Mouse (Mus musculus) ES-Bruce4 (cell line): Measurements from ENCODE around the gene Tmem132d. TPM values are rescaled to one million over a fixed set of nuclear protein-coding genes. Genes with fewer than 3 reads are reported as not detected.
A peak's percentile ranks its signal among the peaks of the same experiment; 100 is the strongest.

Experiments
- H3K27ac ChIP-seq: 2 replicates; pipeline ENCODE4 v1.5.1; 2012; ENCODE audit warnings: low read length, inconsistent platforms; ENCODE audit not compliant: insufficient read depth
- H3K27me3 ChIP-seq: 2 replicates; pipeline ENCODE4 v1.6.1; 2012; ENCODE audit warnings: mild to moderate bottlenecking, low read length, inconsistent platforms; ENCODE audit not compliant: control insufficient read depth, poor library complexity, insufficient read depth, severe bottlenecking
- H3K36me3 ChIP-seq: 2 replicates; pipeline ENCODE4 v1.6.1; 2012; ENCODE audit warnings: inconsistent platforms, mild to moderate bottlenecking, low read length, moderate library complexity; ENCODE audit not compliant: control insufficient read depth, poor library complexity, insufficient read depth, severe bottlenecking
- H3K4me1 ChIP-seq: one replicate; pipeline ENCODE4 v1.8.1; 2011; ENCODE audit warnings: low read length; ENCODE audit not compliant: control insufficient read depth, insufficient read depth
- H3K4me3 ChIP-seq: 2 replicates; pipeline ENCODE4 v1.5.1; 2011; ENCODE audit warnings: low read depth, mild to moderate bottlenecking, low read length
- H3K9ac ChIP-seq: 2 replicates; pipeline ENCODE4 v1.6.1; 2012; ENCODE audit warnings: low read depth, mild to moderate bottlenecking, inconsistent platforms; ENCODE audit not compliant: poor library complexity, severe bottlenecking
- H3K9me3 ChIP-seq: replicated peaks from 2 replicates; pipeline ENCODE4 v1.6.1; 2012; ENCODE audit warnings: mild to moderate bottlenecking, low read length, inconsistent platforms; ENCODE audit not compliant: control insufficient read depth, poor library complexity, insufficient read depth, severe bottlenecking
- CTCF ChIP-seq: IDR thresholded peaks from one replicate; pipeline ENCODE4 v1.8.1; 2011; ENCODE audit warnings: low read depth, low read length
- EP300 ChIP-seq: IDR thresholded peaks from 2 replicates; pipeline ENCODE4 v1.6.1; 2011; ENCODE audit warnings: low read depth, low read length; ENCODE audit not compliant: insufficient read depth
- POLR2A ChIP-seq: IDR thresholded peaks from one replicate; pipeline ENCODE4 v1.8.1; 2011; ENCODE audit warnings: low read length; ENCODE audit not compliant: insufficient read depth
- polyA plus RNA-seq: library from polyadenylated mRNA; stranded (reverse); fragments of >200 nt; gene quantifications from 2 replicates; pipeline ENCODE4 v1.2.4, GENCODE M21; 2011; ENCODE audit warnings: low read depth; ENCODE audit not compliant: missing spikeins, insufficient read depth, insufficient read length

Gene Tmem132d
- polyA plus RNA-seq, 1 experiment: 0.19 TPM

DNA sequence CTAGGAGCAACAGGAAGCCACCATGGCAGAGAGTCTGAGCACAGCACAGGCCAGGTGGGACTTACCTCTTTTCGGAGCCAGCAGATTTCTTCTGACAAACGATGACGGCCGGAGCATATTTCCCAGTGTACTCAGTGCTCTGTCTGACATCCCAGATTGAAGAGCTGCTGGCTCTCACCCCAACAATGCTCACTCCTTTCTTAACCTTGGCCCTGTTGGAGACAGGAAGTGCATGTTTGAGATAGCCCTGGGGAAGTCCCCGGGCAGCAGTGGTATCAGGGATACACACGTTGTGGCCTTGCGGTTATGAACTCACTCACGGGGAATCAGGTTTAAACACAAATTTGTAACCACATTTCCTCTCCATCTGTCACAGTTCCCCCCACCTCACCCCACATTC is 296.1 kb downstream of the Tmem132d start:
- no peak overlapping the region for H3K4me3 ChIP-seq
- no peak overlapping the region for H3K27ac ChIP-seq
- H3K9ac ChIP-seq: no peak overlapping the region
- no peaks in the 10 kb centered on the region for H3K27me3 ChIP-seq
- no peaks in the 10 kb centered on the region for H3K9me3 ChIP-seq
- no peaks in the 10 kb centered on the region for H3K4me1 ChIP-seq
- no peaks in the 10 kb centered on the region for H3K36me3 ChIP-seq
- no peak for TF ChIP-seq CTCF
- TF ChIP-seq EP300: no peak
- TF ChIP-seq POLR2A: no peak

DNA sequence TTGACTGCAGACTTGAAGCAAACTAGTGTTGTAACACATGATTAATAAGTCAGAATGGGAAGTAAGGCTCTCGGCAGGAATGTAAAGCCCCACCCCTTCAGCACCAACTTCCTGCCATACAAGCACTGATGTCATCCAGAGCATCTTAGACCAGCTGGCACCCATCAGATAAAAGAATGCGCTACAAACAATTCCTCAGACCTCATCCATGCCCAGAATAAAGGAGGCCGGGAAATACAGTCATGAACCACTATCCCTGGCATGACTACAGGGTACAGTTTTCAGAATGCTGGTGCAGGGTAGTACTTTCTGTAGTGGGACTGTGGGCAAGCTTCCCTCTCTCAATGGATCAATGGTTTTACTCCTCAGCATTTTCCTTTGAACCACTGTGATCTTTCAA is 310.2 kb downstream of the Tmem132d start:
- H3K36me3 ChIP-seq: no peaks in the 10 kb centered on the region
- H3K9ac ChIP-seq: no peak overlapping the region
- TF ChIP-seq POLR2A (no peak), CTCF (no peak), EP300 (no peak)
- H3K27ac ChIP-seq: no peak overlapping the region
- no peaks in the 10 kb centered on the region for H3K27me3 ChIP-seq
- H3K4me3 ChIP-seq: no peak overlapping the region
- no peaks in the 10 kb centered on the region for H3K4me1 ChIP-seq
- H3K9me3 ChIP-seq: no peaks in the 10 kb centered on the region

DNA sequence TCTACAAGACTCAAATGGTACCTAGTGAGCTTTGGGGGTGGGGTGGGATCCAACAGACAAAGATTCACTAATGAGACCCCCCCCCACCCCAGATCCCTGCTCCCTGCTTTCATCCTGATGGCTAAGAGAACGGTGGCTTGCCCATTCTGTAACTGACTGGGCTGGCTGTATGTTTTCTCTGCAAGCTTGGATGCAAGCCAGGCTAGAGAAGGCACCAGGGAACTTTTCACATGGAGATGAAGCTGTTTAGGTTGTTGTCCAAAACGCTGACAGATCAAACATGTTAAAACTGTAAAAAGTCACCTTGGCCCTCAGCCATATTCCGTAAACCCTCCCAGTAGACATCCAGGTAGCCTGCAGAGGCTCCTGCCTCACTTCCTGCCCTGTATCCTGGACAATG is 313.7 kb downstream of the Tmem132d start:
- Histone ChIP-seq H3K27ac (no peak overlapping the region), H3K36me3 (no peaks in the 10 kb centered on the region), H3K4me1 (no peaks in the 10 kb centered on the region), H3K4me3 (no peak overlapping the region), H3K27me3 (no peaks in the 10 kb centered on the region), H3K9me3 (no peaks in the 10 kb centered on the region), H3K9ac (no peak overlapping the region)
- TF ChIP-seq EP300 (no peak), POLR2A (no peak), CTCF (no peak)

DNA sequence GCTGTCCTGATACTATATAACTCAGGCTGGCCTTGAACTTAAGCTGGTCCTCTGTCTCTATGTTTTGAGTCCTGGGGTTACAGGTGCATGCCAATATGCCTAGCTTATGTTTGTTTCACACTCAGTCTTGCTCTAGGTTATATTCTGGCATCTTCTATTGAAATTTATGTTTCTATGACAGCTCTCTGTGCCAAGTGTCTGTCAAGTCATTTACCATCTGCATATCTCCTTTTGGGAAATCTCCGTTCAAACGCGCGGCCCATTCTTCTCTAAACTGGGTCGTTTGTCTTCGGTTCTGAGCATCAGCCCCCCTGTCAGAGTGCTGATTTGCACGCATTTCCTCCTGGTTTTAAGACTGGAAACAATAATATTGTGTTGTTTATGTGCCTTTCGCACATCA is 319.8 kb downstream of the Tmem132d start:
- Histone ChIP-seq H3K4me3 (no peak overlapping the region), H3K36me3 (no peaks in the 10 kb centered on the region), H3K27me3 (no peaks in the 10 kb centered on the region), H3K27ac (no peak overlapping the region), H3K4me1 (no peaks in the 10 kb centered on the region), H3K9me3 (no peaks in the 10 kb centered on the region; the same call in 1 of the 2 replicates), H3K9ac (no peak overlapping the region)
- TF ChIP-seq CTCF: no peak
- TF ChIP-seq POLR2A: no peak
- TF ChIP-seq EP300: no peak

DNA sequence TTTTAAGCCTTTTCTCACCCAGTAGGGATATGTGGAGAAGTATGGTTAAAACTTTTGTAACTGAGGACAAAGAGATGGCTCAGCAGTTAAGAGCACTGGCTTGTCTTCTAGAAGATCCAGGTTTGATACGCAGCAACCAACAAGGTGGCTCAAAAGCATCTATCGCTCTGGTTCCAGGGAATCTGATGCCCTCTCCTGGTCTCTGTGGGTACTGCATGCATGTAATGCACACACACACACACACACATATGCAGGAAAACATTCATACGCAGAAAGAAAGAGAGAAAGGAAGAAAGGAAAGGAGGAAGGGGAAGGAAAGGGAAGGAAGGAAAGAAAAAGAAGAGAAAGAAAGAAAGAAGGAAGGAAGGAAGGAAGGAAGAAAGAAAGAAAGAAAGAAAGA is 320.4 kb downstream of the Tmem132d start:
- no peaks in the 10 kb centered on the region for H3K27me3 ChIP-seq
- no peaks in the 10 kb centered on the region for H3K4me1 ChIP-seq
- H3K27ac ChIP-seq: no peak overlapping the region
- no peak overlapping the region for H3K4me3 ChIP-seq
- TF ChIP-seq EP300: no peak
- no peaks in the 10 kb centered on the region for H3K36me3 ChIP-seq
- no peak overlapping the region for H3K9ac ChIP-seq
- no peaks in the 10 kb centered on the region; the same call in 1 of the 2 replicates for H3K9me3 ChIP-seq

DNA sequence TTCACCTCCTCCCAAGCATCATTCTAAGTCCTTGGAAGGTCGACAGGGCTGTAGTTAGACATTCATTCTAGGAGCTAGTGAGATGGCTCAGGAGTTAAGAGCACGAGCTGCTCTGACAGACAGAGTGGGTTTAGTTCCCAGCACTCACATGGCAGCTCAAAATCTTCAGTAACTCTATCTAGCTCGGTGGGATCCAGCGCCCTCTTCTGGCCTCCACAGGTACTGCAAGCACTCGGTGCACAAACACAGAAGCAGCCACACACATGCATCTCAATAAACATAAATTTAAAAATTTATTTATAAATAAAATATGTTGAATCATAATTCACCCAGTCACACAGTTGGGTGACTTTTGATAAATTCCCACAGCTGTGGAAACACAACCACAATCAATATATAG is 321.2 kb downstream of the Tmem132d start:
- TF ChIP-seq CTCF (peak; percentile 33), EP300 (no peak), POLR2A (no peak)
- no peaks in the 10 kb centered on the region for H3K27me3 ChIP-seq
- no peak overlapping the region for H3K4me3 ChIP-seq
- H3K27ac ChIP-seq: no peak overlapping the region
- H3K9ac ChIP-seq: no peak overlapping the region
- no peaks in the 10 kb centered on the region; the same call in 1 of the 2 replicates for H3K9me3 ChIP-seq
- H3K4me1 ChIP-seq: no peaks in the 10 kb centered on the region
- H3K36me3 ChIP-seq: no peaks in the 10 kb centered on the region
